In genomic region chr12:77696662-77697061, GRCm38 (mm10) we compare ENCODE assay signal across 17 mouse cellular contexts.
A peak's percentile ranks its signal among the peaks of the same experiment; 100 is the strongest.
DNase-seq lines count a peak whose midpoint lies in the region; ATAC-seq and TF ChIP-seq lines count a peak whose summit lies in the region.
"Had no signal": no experiment of that assay in that cellular context is flagged by ENCODE, and none has a peak within 500 bp of the region (broad histone marks: within the 10 kb centered on the region; RNA-seq: fewer than 3 reads in every experiment).

No protein-coding gene starts in this region.

- no peaks in the 10 kb centered on the region for H3K27me3 ChIP-seq in hindbrain, embryonic 11.5 days (ENCODE audit: control insufficient read depth, insufficient read depth, low read length)
- H3K27me3 ChIP-seq in hindbrain, embryonic 13.5 days, result no peaks in the 10 kb centered on the region
- H3K27me3 ChIP-seq in midbrain, embryonic 11.5 days (ENCODE audit: control insufficient read depth, insufficient read depth, low read length), result no peaks in the 10 kb centered on the region
- H3K27me3 ChIP-seq in midbrain, embryonic 15.5 days (replicated peaks), result no peaks in the 10 kb centered on the region
- H3K27me3 ChIP-seq in midbrain, embryonic 13.5 days, result no peaks in the 10 kb centered on the region
- H3K27me3 ChIP-seq in midbrain, postnatal 0 days (ENCODE audit: insufficient read depth, low read length), result no peaks in the 10 kb centered on the region
- H3K27me3 ChIP-seq: CH12.LX; embryonic facial prominence, embryonic 12.5 days; forebrain, embryonic 13.5 days; forebrain, embryonic 15.5 days had no signal

- peak; percentile 43; the same call in 1 of the 2 replicates for ATAC-seq in hindbrain, embryonic 11.5 days (ENCODE audit: low FRiP score)
- ATAC-seq in hindbrain, embryonic 13.5 days (ENCODE audit: low FRiP score), result no peak
- ATAC-seq in midbrain, embryonic 11.5 days (ENCODE audit: low FRiP score), result peak; percentile 42
- no peak; the same call in 1 of the 2 replicates for ATAC-seq in midbrain, embryonic 15.5 days (replicated peaks)
- ATAC-seq in midbrain, embryonic 13.5 days, result peak; percentile 50
- ATAC-seq in midbrain, postnatal 0 days (ENCODE audit: low FRiP score), result no peak
- ATAC-seq: activated CD4-positive, CD25-positive, alpha-beta regulatory T cell, adult 4 months; CD4-positive, CD25-positive, alpha-beta regulatory T cell, adult 4 months; forebrain, embryonic 13.5 days; forebrain, embryonic 15.5 days; Patski had no signal

- WGBS in hindbrain, embryonic 11.5 days, result 78% methylated on average over 4 of the region's 4 CpGs
- WGBS in hindbrain, embryonic 13.5 days, result 77% methylated on average over 4 of the region's 4 CpGs
- WGBS in midbrain, embryonic 11.5 days, result 75% methylated on average over 4 of the region's 4 CpGs
- WGBS in midbrain, embryonic 15.5 days, result 69% methylated on average over 4 of the region's 4 CpGs
- 79% methylated on average over 4 of the region's 4 CpGs for WGBS in midbrain, embryonic 13.5 days
- 72% methylated on average over 4 of the region's 4 CpGs for WGBS in midbrain, postnatal 0 days

- no peak overlapping the region for H3K9ac ChIP-seq in hindbrain, embryonic 11.5 days (ENCODE audit: low read depth, low read length)
- H3K9ac ChIP-seq in hindbrain, embryonic 13.5 days, result no peak overlapping the region
- H3K9ac ChIP-seq in midbrain, embryonic 11.5 days (ENCODE audit: low read length), result no peak overlapping the region
- no peak overlapping the region for H3K9ac ChIP-seq in midbrain, embryonic 15.5 days
- no peak overlapping the region for H3K9ac ChIP-seq in midbrain, embryonic 13.5 days (replicated peaks)
- no peak overlapping the region for H3K9ac ChIP-seq in midbrain, postnatal 0 days (replicated peaks; ENCODE audit: low read length, poor library complexity, severe bottlenecking)
- H3K9ac ChIP-seq: embryonic facial prominence, embryonic 12.5 days; forebrain, embryonic 13.5 days; forebrain, embryonic 15.5 days had no signal

- no peaks in the 10 kb centered on the region for H3K9me3 ChIP-seq in hindbrain, embryonic 11.5 days (ENCODE audit: control insufficient read depth, low read length)
- no peaks in the 10 kb centered on the region for H3K9me3 ChIP-seq in hindbrain, embryonic 13.5 days
- no peaks in the 10 kb centered on the region for H3K9me3 ChIP-seq in midbrain, embryonic 11.5 days (ENCODE audit: control insufficient read depth, low read length)
- H3K9me3 ChIP-seq in midbrain, embryonic 15.5 days, result no peaks in the 10 kb centered on the region
- no peaks in the 10 kb centered on the region for H3K9me3 ChIP-seq in midbrain, embryonic 13.5 days
- H3K9me3 ChIP-seq in midbrain, postnatal 0 days (ENCODE audit: low read length), result no peaks in the 10 kb centered on the region
- H3K9me3 ChIP-seq: embryonic facial prominence, embryonic 10.5 days; embryonic facial prominence, embryonic 12.5 days; forebrain, embryonic 13.5 days; forebrain, embryonic 15.5 days; G1E had no signal

- no peak for DNase-seq in hindbrain, embryonic 11.5 days (ENCODE audit: low spot score)
- DNase-seq in midbrain, embryonic 11.5 days (ENCODE audit: low spot score, missing footprints), result peak; percentile 79
- no peak for DNase-seq in midbrain, postnatal 0 days (ENCODE audit: low spot score)
- DNase-seq: adrenal gland, postnatal 14 days; B cell, adult 2 months had no signal

- no peaks in the 10 kb centered on the region for H3K36me3 ChIP-seq in hindbrain, embryonic 11.5 days (ENCODE audit: control insufficient read depth, insufficient read depth, low read length)
- no peaks in the 10 kb centered on the region for H3K36me3 ChIP-seq in hindbrain, embryonic 13.5 days
- no peaks in the 10 kb centered on the region for H3K36me3 ChIP-seq in midbrain, embryonic 11.5 days (ENCODE audit: control insufficient read depth, insufficient read depth, low read length)
- no peaks in the 10 kb centered on the region for H3K36me3 ChIP-seq in midbrain, embryonic 15.5 days (replicated peaks)
- no peaks in the 10 kb centered on the region for H3K36me3 ChIP-seq in midbrain, embryonic 13.5 days
- no peaks in the 10 kb centered on the region for H3K36me3 ChIP-seq in midbrain, postnatal 0 days (ENCODE audit: insufficient read depth, low read length)
- H3K36me3 ChIP-seq: embryonic facial prominence, embryonic 10.5 days; embryonic facial prominence, embryonic 12.5 days; forebrain, embryonic 15.5 days; G1E had no signal

- no peak overlapping the region for H3K27ac ChIP-seq in hindbrain, embryonic 11.5 days (ENCODE audit: low read depth, low read length)
- no peak overlapping the region for H3K27ac ChIP-seq in hindbrain, embryonic 13.5 days
- no peak overlapping the region for H3K27ac ChIP-seq in midbrain, embryonic 11.5 days (ENCODE audit: low read depth, low read length)
- no peak overlapping the region for H3K27ac ChIP-seq in midbrain, embryonic 15.5 days
- H3K27ac ChIP-seq in midbrain, embryonic 13.5 days, result peak overlapping the region; percentile 17; the same call in 1 of the 2 replicates
- H3K27ac ChIP-seq in midbrain, postnatal 0 days (ENCODE audit: low read depth, low read length), result no peak overlapping the region
- H3K27ac ChIP-seq: embryonic facial prominence, embryonic 10.5 days; embryonic facial prominence, embryonic 12.5 days; forebrain, embryonic 13.5 days; forebrain, embryonic 15.5 days had no signal

- H3K4me1 ChIP-seq in hindbrain, embryonic 11.5 days (replicated peaks; ENCODE audit: control insufficient read depth, insufficient read depth, low read length), result no peaks in the 10 kb centered on the region
- H3K4me1 ChIP-seq in hindbrain, embryonic 13.5 days (replicated peaks), result peaks cover 29% of the 10 kb centered on the region
- peaks cover 8% of the 10 kb centered on the region; the same call in 1 of the 2 replicates for H3K4me1 ChIP-seq in midbrain, embryonic 11.5 days (ENCODE audit: control insufficient read depth, insufficient read depth, low read length)
- peaks cover 4% of the 10 kb centered on the region; the same call in 1 of the 2 replicates for H3K4me1 ChIP-seq in midbrain, embryonic 15.5 days
- H3K4me1 ChIP-seq in midbrain, embryonic 13.5 days (replicated peaks), result peaks cover 23% of the 10 kb centered on the region
- H3K4me1 ChIP-seq in midbrain, postnatal 0 days (ENCODE audit: insufficient read depth, low read length), result no peaks in the 10 kb centered on the region
- H3K4me1 ChIP-seq: embryonic facial prominence, embryonic 12.5 days; forebrain, embryonic 15.5 days had no signal

- H3K4me2 ChIP-seq in hindbrain, embryonic 11.5 days (replicated peaks; ENCODE audit: low read depth, low read length), result no peak overlapping the region
- no peak overlapping the region for H3K4me2 ChIP-seq in hindbrain, embryonic 13.5 days
- no peak overlapping the region for H3K4me2 ChIP-seq in midbrain, embryonic 11.5 days
- H3K4me2 ChIP-seq in midbrain, embryonic 15.5 days, result no peak overlapping the region
- H3K4me2 ChIP-seq in midbrain, embryonic 13.5 days (replicated peaks), result no peak overlapping the region
- no peak overlapping the region for H3K4me2 ChIP-seq in midbrain, postnatal 0 days (ENCODE audit: low read depth, low read length, poor library complexity, severe bottlenecking)
- H3K4me2 ChIP-seq: embryonic facial prominence, embryonic 12.5 days; forebrain, embryonic 13.5 days; forebrain, embryonic 15.5 days had no signal

- TF ChIP-seq CTCF in midbrain, postnatal 0 days (IDR thresholded peaks at IDR 0.05), result no peak

- no peak overlapping the region for H3K4me3 ChIP-seq in hindbrain, embryonic 11.5 days (ENCODE audit: low read depth, low read length)
- no peak overlapping the region for H3K4me3 ChIP-seq in hindbrain, embryonic 13.5 days
- no peak overlapping the region for H3K4me3 ChIP-seq in midbrain, embryonic 11.5 days (ENCODE audit: low read depth, low read length)
- no peak overlapping the region for H3K4me3 ChIP-seq in midbrain, embryonic 15.5 days
- H3K4me3 ChIP-seq in midbrain, embryonic 13.5 days (replicated peaks), result no peak overlapping the region
- H3K4me3 ChIP-seq in midbrain, postnatal 0 days (ENCODE audit: low read depth, low read length), result no peak overlapping the region
- H3K4me3 ChIP-seq: embryonic facial prominence, embryonic 10.5 days; embryonic facial prominence, embryonic 12.5 days; forebrain, embryonic 13.5 days; forebrain, embryonic 15.5 days had no signal

Comparison
In these comparisons a context has a peak if more than half of its experiments do, and no peak if none do; other contexts are left out.
1. ATAC-seq: peak in hindbrain, embryonic 11.5 days (single experiment), midbrain, embryonic 11.5 days (single experiment) and midbrain, embryonic 13.5 days (single experiment); none in hindbrain, embryonic 13.5 days (single experiment), midbrain, embryonic 15.5 days (single experiment) and midbrain, postnatal 0 days (single experiment).